Mouse (Mus musculus) MEL (cell line): ENCODE measurements around the gene Tmco2. TPM values are rescaled to one million over a fixed set of nuclear protein-coding genes. Genes with fewer than 3 reads are reported as not detected.

Experiments
- DNase-seq: peaks from one replicate; pipeline ENCODE4 v3.0.0; 2011; ENCODE audit warnings: low read depth, low spot score
- H3K27ac ChIP-seq: 2 replicates; pipeline ENCODE4 v1.5.1; 2012; ENCODE audit warnings: low read depth, mild to moderate bottlenecking, control low read depth, low read length, moderate library complexity; ENCODE audit not compliant: control insufficient read depth
- H3K27me3 ChIP-seq, 2 experiments: fragments of 150-350 bp in 1 of 2; sonication (generic) in 1 of 2; 2 replicates each; pipeline ENCODE4 v1.6.1; 2012; ENCODE audit warnings: low read length in 2 of 2, mild to moderate bottlenecking in 2 of 2, improper control_type of control experiment in 1 of 2, moderate library complexity in 1 of 2; ENCODE audit not compliant: insufficient read depth in 2 of 2, control insufficient read depth in 1 of 2
- H3K36me3 ChIP-seq, 2 experiments: 2 replicates each; pipeline ENCODE4 v1.6.1; 2012 to 2014; ENCODE audit warnings: low read length in 2 of 2, improper control_type of control experiment in 1 of 2, inconsistent platforms in 1 of 2, mild to moderate bottlenecking in 1 of 2; ENCODE audit not compliant: insufficient read depth in 2 of 2, control insufficient read depth in 1 of 2
- H3K4me1 ChIP-seq, 2 experiments: fragments of 150-350 bp in 1 of 2; sonication (generic) in 1 of 2; 2 replicates each; pipeline ENCODE4 v1.6.1; 2012; ENCODE audit warnings: low read length in 2 of 2, improper control_type of control experiment in 1 of 2, mild to moderate bottlenecking in 1 of 2; ENCODE audit not compliant: insufficient read depth in 2 of 2, control insufficient read depth in 1 of 2
- H3K4me3 ChIP-seq, 2 experiments: fragments of 150-350 bp in 1 of 2; sonication (generic) in 1 of 2; 2 replicates each; pipeline ENCODE4 v1.5.1; 2012; ENCODE audit warnings: low read depth in 2 of 2, low read length in 2 of 2, mild to moderate bottlenecking in 2 of 2, moderate library complexity in 2 of 2, control low read depth in 1 of 2, improper control_type of control experiment in 1 of 2; ENCODE audit not compliant: control insufficient read depth in 1 of 2, insufficient read depth in 1 of 2
- H3K79me2 ChIP-seq: 2 replicates; pipeline ENCODE4 v1.6.1; 2012; ENCODE audit warnings: mild to moderate bottlenecking, low read length, moderate library complexity; ENCODE audit not compliant: control insufficient read depth, poor library complexity, insufficient read depth
- H3K9ac ChIP-seq: 2 replicates; pipeline ENCODE4 v1.6.1; 2012; ENCODE audit warnings: low read depth, mild to moderate bottlenecking, control low read depth, low read length, moderate library complexity; ENCODE audit not compliant: control insufficient read depth, poor library complexity, severe bottlenecking
- H3K9me3 ChIP-seq: fragments of 150-350 bp; sonication (generic); replicated peaks from 2 replicates; pipeline ENCODE4 v1.6.1; 2012; ENCODE audit warnings: mild to moderate bottlenecking, low read length, improper control_type of control experiment, moderate library complexity; ENCODE audit not compliant: insufficient read depth
- CTCF ChIP-seq, 3 experiments: IDR thresholded peaks in 2 of 3; conservative IDR thresholded peaks in 1 of 3; 2 replicates each; pipeline ENCODE4 v1.5.1; 2011 to 2012; ENCODE audit warnings: low read length in 3 of 3, low read depth in 2 of 3, mild to moderate bottlenecking in 2 of 3, improper control_type of control experiment in 1 of 3, inconsistent platforms in 1 of 3, mixed read lengths in 1 of 3, moderate library complexity in 1 of 3; ENCODE audit not compliant: control insufficient read depth in 1 of 3, insufficient read depth in 1 of 3, poor library complexity in 1 of 3, severe bottlenecking in 1 of 3
- POLR2AphosphoS2 ChIP-seq: IDR thresholded peaks from 2 replicates; pipeline ENCODE4 v1.6.1; 2011; ENCODE audit warnings: low read length, improper control_type of control experiment
- USF2 ChIP-seq, 2 experiments: IDR thresholded peaks; 2 replicates each; pipeline ENCODE4 v1.6.1; 2011 to 2012; ENCODE audit warnings: improper control_type of control experiment in 2 of 2, low read length in 2 of 2, borderline replicate concordance in 1 of 2, inconsistent platforms in 1 of 2, low read depth in 1 of 2, mild to moderate bottlenecking in 1 of 2; ENCODE audit not compliant: insufficient read depth in 1 of 2
- ZC3H11A ChIP-seq: IDR thresholded peaks from 2 replicates; pipeline ENCODE4 v1.6.1; 2012; ENCODE audit warnings: low read depth, mild to moderate bottlenecking, inconsistent platforms, low read length, improper control_type of control experiment
- ZNF384 ChIP-seq: IDR thresholded peaks from 2 replicates; pipeline ENCODE4 v1.6.1; 2012; ENCODE audit warnings: low read depth, mild to moderate bottlenecking, inconsistent platforms, low read length, improper control_type of control experiment
- polyA plus RNA-seq, 2 experiments: library from polyadenylated mRNA; stranded (reverse) in 1 of 2; unstranded in 1 of 2; fragments of >175 nt in 1 of 2; fragments of >200 nt in 1 of 2; gene quantifications; 2 replicates each; pipeline versions ENCODE4 v1.2.1 to v1.2.4; 2012; ENCODE audit warnings: low replicate concordance in 2 of 2, low read depth in 1 of 2; ENCODE audit not compliant: insufficient read length in 2 of 2, insufficient read depth in 1 of 2, missing spikeins in 1 of 2
- total RNA-seq: library from RNA; depleted of rRNA; stranded (reverse); fragments of 300-350 nt; gene quantifications from 2 replicates; pipeline ENCODE4 v1.2.3, GENCODE M21; 2012; rRNA removed

The Tmco2 gene
- total and polyA plus RNA-seq, 3 experiments, result not detected

DNA sequence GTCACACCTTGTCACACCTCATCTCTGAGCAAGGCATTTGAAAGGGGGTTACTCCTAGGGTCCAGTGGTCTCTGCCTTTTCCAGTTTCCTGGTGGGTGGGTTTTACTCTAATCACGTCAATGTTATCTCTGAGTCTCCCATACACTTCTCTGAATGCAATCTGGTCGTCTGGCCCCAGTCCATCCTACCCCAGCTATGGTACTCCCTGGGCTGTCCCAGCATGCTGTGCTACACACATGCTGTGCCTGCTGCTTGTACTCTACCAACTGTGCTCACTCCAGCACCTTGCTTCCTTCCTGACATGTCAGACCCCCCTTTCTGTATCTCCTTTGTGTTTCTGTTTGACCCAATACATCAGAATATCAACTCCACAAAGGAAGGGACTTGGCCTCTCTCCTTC lies 52.0 kb downstream of the Tmco2 start:
- peaks cover 0 to 5% of the 10 kb centered on the region in 2 experiments; a peak in 1 of 4 replicates for H3K4me1 ChIP-seq
- DNase-seq, result no peak
- no peak overlapping the region for H3K27ac ChIP-seq
- H3K79me2 ChIP-seq, result no peaks in the 10 kb centered on the region
- no peak overlapping the region for H3K4me3 ChIP-seq
- H3K36me3 ChIP-seq, result peaks cover 2 to 7% of the 10 kb centered on the region in 2 experiments
- TF ChIP-seq ZC3H11A, result no peak
- TF ChIP-seq USF2 (IDR thresholded peaks at IDR 0.05; ENCODE audit: borderline replicate concordance in 1 of 2, insufficient read depth in 1 of 2, low read depth in 1 of 2, low read length in 2 of 2), result no peak
- TF ChIP-seq POLR2AphosphoS2, result no peak
- TF ChIP-seq, all 39 proteins: peak for 0
- H3K9ac ChIP-seq, result no peak overlapping the region
- no peaks in the 10 kb centered on the region for H3K27me3 ChIP-seq
- no peaks in the 10 kb centered on the region for H3K9me3 ChIP-seq

GRCm38 (mm10) chr4:121056342-121056741 lies 52.7 kb downstream of the Tmco2 start:
- Histone ChIP-seq H3K9ac (no peak overlapping the region), H3K27me3 (no peaks in the 10 kb centered on the region; a peak in 1 of 4 replicates), H3K4me1 (peaks cover 0 to 5% of the 10 kb centered on the region in 2 experiments; a peak in 1 of 4 replicates), H3K4me3 (no peak overlapping the region), H3K9me3 (no peaks in the 10 kb centered on the region), H3K36me3 (peaks cover 2 to 7% of the 10 kb centered on the region in 2 experiments), H3K27ac (no peak overlapping the region), H3K79me2 (no peaks in the 10 kb centered on the region)
- peak; percentile 38 for DNase-seq
- TF ChIP-seq CTCF (IDR thresholded peaks at IDR 0.05 in 2 of 3, conservative IDR thresholded peaks at IDR 0.05 in 1 of 3; ENCODE audit: control insufficient read depth in 1 of 3, insufficient read depth in 1 of 3, low read depth in 2 of 3, low read length in 3 of 3, poor library complexity in 1 of 3, severe bottlenecking in 1 of 3) (peak; percentile 63 to 82 (median 77)), ZNF384 (no peak)

Other genes starting within 250 kb of the Tmco2 start
- 17.8 and 18.1 TPM in 2 replicates for gene Exo5, start 184.2 kb downstream of the Tmco2 start, total RNA-seq
- 10 to 100 TPM in 1 of 2 experiments, not detected in 1; 20.6 TPM for gene Exo5, start 184.2 kb downstream of the Tmco2 start, polyA plus RNA-seq
- 1.8 and 2.0 TPM in 2 replicates for gene Zfp69, start 157.5 kb downstream of the Tmco2 start, total RNA-seq
- gene Zfp69, start 157.5 kb downstream of the Tmco2 start, polyA plus RNA-seq, result 1 to 10 TPM in 1 of 2 experiments, not detected in 1; 4.3 TPM
- gene Smap2, start 92.0 kb downstream of the Tmco2 start, total RNA-seq, result 33.8 and 36.5 TPM in 2 replicates
- 100 to 1,000 TPM in 1 of 2 experiments, 10 to 100 TPM in 1; 83.5 to 118 TPM for gene Smap2, start 92.0 kb downstream of the Tmco2 start, polyA plus RNA-seq
- gene Col9a2, start 69.8 kb downstream of the Tmco2 start, total RNA-seq, result 0.12 TPM in 1 of 2 replicates, not detected in the other
- not detected for gene Col9a2, start 69.8 kb downstream of the Tmco2 start, polyA plus RNA-seq
- 33.9 and 37.6 TPM in 2 replicates for gene Zmpste24, start 11.0 kb downstream of the Tmco2 start, total RNA-seq
- gene Zmpste24, start 11.0 kb downstream of the Tmco2 start, polyA plus RNA-seq, result 10 to 100 TPM; 44.7 to 70.6 TPM
- 17.3 and 21.0 TPM in 2 replicates for gene Rlf, start 105.9 kb upstream of the Tmco2 start, total RNA-seq
- 10 to 100 TPM; 14.1 to 54.0 TPM for gene Rlf, start 105.9 kb upstream of the Tmco2 start, polyA plus RNA-seq
- not detected in 2 replicates for gene Gm12888, start 215.7 kb upstream of the Tmco2 start, total RNA-seq
- gene Gm12888, start 215.7 kb upstream of the Tmco2 start, polyA plus RNA-seq, result not detected